Mouse (Mus musculus): Measurements from ENCODE around the gene Ccdc122.
"Not testable (repeated sequence)": the region's sequence is repeated elsewhere in the genome, so short reads cannot be mapped to it uniquely, and the experiment has no call there.

Ccdc122 gene

DNA sequence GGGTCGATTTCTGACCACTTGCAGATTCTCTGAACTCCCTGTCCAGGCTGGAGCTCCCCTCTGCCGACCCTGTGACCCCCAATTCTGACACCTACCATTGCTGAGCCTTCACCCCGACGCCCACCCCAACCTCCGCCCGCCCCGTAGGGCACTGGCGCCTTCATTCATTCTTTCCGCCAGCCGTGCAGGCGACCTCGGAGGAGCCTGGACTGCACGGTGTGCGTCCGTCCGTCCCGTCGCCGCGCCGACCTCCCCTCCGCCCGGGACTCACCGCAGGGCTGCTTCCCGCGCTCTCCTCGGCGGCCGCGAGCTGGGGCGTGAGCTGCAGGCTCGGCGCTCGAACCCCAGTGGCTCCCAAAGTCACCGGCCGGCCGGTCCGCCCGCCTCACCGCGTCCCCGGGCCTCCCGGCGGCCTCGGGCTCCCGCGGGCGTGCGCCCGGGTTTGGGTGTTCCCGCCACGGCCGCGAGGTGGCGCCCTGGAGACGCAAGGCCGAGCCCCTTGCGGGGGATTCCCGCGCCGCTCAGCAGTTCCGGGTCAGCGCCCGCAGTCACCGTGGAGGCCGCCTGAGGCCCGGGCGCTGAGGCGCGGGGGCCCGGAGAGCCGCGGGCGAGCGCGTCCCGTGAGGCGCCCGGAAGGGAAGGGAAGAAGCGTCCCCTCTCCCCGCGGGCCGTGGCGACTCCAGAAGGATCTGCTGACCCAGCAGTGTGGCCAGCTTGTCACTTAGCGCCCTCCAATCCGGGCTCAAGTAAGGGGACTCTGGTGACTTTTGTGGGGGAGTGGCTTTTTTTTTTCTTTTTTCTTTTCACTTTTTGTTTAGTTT lies at the start of gene Ccdc122, which contains the start of gene Lacc1:
Gene Ccdc122 (plus strand): TSS at position 547 of the 821 bp plus-strand sequence.
Gene Lacc1 (minus strand): TSS at position 679 of the 821 bp plus-strand sequence.
- no peak for DNase-seq (ENCODE audit: low read depth)

GRCm38 (mm10) chr14:76990351-76990750 lies 46.2 kb upstream of the Ccdc122 start:
- DNase-seq (ENCODE audit: low read depth), result not testable (repeated sequence)

GRCm38 (mm10) chr14:77004740-77005139 lies 31.8 kb upstream of the Ccdc122 start:
- DNase-seq (ENCODE audit: low read depth), result no peak

DNA sequence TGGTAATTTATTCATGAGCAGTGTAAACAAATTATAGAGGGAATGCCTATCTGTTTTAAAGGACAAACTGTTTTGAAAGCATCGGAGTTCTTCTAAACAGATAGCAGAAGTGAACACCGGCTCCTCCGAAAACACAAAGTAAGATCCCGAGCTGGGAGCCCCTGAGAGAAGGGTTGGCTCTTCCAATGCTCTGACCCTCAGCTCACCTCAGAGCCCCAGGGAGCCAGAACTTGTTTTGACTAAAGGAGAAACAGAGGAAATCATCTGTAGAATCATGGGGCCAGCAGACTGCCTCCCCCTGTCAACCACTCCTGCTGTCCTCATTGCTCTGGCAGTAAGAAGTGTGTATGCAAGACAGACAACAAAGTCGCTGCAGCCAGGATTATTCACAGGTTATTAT lies 31.0 kb upstream of the Ccdc122 start:
- no peak for DNase-seq (ENCODE audit: low read depth)

GRCm38 (mm10) chr14:77008238-77008637 lies 28.3 kb upstream of the Ccdc122 start:
- DNase-seq (ENCODE audit: low read depth), result peak; percentile 80

GRCm38 (mm10) chr14:77011804-77012203 lies 24.8 kb upstream of the Ccdc122 start:
- peak; percentile 23 for DNase-seq (ENCODE audit: low read depth)

DNA sequence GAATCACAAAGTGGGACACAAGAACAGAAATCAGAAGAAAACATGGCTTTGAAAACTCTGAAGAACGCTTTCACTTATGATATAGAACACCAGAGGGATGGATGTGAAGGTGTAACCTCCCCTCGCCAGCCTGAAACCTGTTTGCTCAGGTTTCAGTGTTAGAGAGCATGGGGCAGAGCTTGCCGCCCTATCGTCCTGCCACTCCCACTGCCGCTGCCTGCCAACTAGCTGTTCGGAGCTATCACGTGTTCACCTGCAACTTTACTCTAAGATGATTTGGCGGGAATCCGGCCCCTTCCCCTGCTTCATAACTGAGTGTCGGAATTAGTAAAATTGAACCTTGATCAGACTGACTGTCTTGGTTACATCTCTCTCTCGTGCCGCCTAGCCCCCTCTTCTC lies 19.8 kb upstream of the Ccdc122 start:
- not testable (repeated sequence) for DNase-seq (ENCODE audit: low read depth)

- DNase-seq (ENCODE audit: low read depth), result no peak
These were observed 19.4 kb upstream of the Ccdc122 start for GRCm38 (mm10) chr14:77017211-77017610.

DNA sequence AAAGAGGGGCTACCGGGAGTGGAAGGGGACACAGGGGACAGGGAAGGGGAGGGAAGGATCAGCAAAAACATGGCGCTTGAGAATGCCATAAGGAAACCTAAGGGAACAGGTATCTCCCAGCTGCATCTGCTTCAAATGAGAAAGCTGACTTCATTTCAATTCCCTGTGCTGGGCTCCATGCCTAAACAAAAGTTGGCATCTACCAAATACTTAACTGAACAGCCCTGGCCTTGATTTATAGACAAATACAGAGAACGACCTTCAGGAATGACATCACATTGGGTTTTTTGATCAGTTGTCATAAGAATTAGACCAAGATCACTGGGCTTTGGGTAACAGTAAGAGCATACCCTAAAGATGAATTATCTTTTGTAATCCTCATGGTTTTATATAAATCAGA lies 12.1 kb upstream of the Ccdc122 start:
- DNase-seq (ENCODE audit: low read depth), result no peak

DNA sequence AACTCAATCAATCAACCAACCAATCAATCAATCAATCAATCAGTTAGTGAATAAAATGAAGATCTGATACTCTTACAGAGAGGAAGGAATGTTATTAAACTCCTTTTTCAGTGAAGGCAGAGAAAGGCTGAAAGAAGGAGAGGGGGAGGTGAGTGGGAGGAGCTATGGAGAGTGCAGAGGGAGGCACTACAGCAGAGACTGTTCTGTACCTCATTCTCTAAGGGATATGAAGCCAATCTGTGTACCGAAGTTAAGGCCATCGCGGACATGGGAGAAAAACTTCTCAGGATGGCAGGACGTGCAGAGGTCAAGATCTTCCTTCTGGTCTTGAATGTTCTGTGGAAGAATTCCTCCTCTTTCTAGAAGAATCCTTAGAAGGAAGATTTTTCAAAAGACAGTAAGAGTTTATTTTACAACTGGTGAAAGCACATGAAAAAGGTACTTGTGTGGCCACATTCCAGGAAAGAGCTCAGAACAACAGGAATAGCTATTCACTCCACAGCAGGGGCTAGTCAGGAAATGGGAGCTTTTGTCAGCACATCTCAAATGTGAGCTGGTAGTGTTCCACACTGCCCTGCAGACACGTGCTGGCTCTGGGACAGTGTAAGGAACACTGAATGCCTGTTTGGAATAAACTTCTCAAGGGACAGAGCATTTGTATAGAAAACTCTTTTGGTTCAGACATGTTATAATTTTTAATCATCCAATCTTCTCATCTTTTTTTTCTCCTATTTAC lies 7.1 kb upstream of the Ccdc122 start:
- DNase-seq (ENCODE audit: low read depth), result no peak

- DNase-seq (ENCODE audit: low read depth), result no peak
These were observed 5.8 kb upstream of the Ccdc122 start for GRCm38 (mm10) chr14:77030808-77031207.

DNA sequence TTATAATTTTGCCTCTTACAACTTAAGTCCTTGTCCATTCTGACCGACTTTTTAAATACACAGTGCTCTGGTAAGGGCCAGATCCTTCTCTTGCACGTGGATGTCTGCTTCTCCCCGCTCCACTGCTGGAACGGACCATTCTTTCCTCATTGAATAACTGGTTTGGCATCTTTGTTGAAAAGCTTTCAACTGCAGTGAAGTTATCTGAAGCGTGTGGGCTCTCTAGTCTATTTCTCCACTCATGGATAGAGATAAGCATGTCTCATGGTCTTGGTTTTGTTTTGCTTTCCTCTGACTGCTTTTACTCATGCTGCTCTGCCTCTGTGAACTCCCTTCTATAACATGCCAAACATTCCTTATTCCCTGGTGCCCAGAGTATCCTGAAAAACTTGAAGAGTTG lies 4.1 kb upstream of the Ccdc122 start:
- no peak for DNase-seq (ENCODE audit: low read depth)

DNA sequence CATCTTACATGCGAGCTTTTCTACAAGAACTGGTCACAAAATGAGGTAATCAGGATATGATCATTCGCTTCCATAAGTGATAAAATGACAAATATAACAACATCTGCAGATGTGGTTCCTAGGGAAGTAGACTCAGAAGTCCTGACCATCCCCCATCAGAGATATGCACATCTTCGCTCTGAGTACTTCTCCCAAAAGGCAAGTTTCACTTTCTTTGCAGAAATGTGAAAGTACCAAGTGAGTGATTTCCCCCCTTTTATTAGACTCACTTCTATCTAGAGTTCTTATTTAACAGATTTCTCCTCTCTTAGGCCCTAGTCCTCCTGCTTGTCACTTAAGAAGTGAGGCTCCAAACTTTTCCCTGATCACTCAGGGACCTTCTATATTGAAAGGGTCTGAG lies 3.2 kb upstream of the Ccdc122 start:
- no peak for DNase-seq (ENCODE audit: low read depth)

- DNase-seq (ENCODE audit: low read depth), result no peak
These were observed 2.2 kb upstream of the Ccdc122 start for GRCm38 (mm10) chr14:77034175-77034915.

GRCm38 (mm10) chr14:77034970-77035369 lies 1.6 kb upstream of the Ccdc122 start:
- DNase-seq (ENCODE audit: low read depth), result no peak

DNA sequence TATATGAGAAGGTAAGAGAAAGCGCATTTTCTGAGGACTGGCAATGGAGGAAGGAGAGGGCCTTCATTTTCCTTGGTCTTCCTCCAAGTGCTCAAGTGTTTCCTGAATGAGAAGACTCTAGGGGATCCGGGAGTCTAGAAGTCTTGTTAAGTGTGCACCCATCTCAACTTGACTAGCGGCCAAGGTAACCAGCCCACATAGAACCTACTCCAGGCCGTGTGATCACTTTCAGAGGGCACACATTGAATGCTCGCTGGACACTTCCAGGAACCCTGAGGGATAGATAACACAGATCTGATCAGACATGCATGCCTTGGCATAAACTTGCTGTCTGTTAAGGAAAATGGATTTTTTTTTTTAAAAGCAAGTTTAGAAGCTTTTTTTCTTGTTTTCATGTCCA lies 758 bp downstream of the Ccdc122 start:
- DNase-seq (ENCODE audit: low read depth), result no peak

- peak; percentile 62 for DNase-seq (ENCODE audit: low read depth)
These were observed 1.4 kb downstream of the Ccdc122 start for GRCm38 (mm10) chr14:77037832-77038425.

DNA sequence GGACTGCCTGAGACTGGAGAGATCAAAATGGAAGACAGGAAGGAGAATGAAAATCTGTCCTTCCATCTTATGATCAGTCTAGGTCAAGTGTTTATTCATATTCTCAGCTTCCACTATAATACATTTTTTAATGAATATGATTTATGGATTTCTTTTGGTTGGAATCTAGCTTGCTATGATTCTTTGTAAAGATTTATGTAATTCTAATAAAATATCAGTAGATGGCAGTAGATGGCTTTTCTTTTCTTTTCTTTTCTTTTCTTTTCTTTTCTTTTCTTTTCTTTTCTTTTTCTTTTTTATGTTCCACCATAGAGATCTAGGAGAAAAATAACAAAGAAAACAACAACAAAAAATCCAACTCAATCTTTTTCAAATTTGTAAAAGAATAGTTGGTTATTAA lies 16.7 kb downstream of the Ccdc122 start:
- DNase-seq (ENCODE audit: low read depth), result no peak

DNA sequence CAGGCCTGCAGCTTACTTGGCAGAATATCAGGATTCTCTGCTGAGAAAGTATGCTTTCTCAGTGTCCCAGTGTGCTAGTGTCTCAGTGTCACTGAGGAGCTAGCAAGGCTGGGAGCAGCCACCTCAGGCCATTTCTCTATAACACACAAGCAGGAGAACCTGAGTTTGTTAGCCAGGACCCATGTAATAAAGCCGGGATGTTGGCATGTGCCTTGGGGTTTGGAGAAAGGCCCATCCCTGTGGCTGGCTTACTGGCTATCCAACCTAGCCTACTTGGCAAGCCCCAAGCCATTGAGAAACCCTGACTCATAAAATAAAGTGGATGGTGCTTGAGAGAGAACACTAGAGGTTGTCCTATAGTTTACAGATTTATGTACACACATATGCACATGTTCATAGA lies 32.8 kb downstream of the Ccdc122 start:
- peak; percentile 94 for DNase-seq (ENCODE audit: low read depth)

GRCm38 (mm10) chr14:77081248-77081647 lies 44.7 kb downstream of the Ccdc122 start:
- no peak for DNase-seq (ENCODE audit: low read depth)

DNA sequence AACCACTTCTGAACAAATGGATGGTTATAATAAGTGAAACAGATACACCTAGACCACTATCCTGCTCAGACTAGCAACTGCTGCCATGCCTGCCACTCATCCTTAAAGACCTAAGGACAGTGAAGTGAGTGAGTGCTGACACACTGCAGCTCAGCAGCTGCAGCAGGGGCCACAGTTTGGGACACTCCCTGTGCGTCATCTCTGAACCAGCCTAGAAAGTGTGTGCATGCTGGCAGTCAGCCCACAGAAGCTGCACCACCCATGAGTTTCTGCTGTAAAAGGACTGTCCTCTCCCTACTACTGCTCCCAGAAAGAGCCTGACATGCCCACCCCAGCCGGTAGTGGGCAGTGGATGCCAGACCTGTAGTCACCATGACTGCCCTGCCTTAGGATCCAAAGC lies 63.7 kb downstream of the Ccdc122 start:
- no peak for DNase-seq (ENCODE audit: low read depth)

- DNase-seq (ENCODE audit: low read depth), result not testable (repeated sequence)
These were observed 74.0 kb downstream of the Ccdc122 start for GRCm38 (mm10) chr14:77110622-77111021.
